15 mouse cellular contexts compared by ENCODE assay signal in genomic region chr2:92519396-92519795, GRCm38 (mm10).
"Had no signal": no experiment of that assay in that cellular context is flagged by ENCODE, and none has a peak within 500 bp of the region (broad histone marks: within the 10 kb centered on the region; RNA-seq: fewer than 3 reads in every experiment).

No protein-coding gene starts in this region.

- H3K4me3 ChIP-seq: limb, embryonic 12.5 days; liver, embryonic 13.5 days; lung, embryonic 15.5 days; midbrain, embryonic 15.5 days had no signal

- ATAC-seq: liver, postnatal 0 days; midbrain, embryonic 15.5 days had no signal

- DNase-seq: kidney, adult 11 months; kidney, adult 9 months; kidney, postnatal 36 days; layer of hippocampus, adult 9-11 months; layer of hippocampus, postnatal 36 days; liver; liver, embryonic 13.5 days; liver, postnatal 0 days; thymus, adult 2 months; thymus, postnatal 25 days had no signal

- H3K27me3 ChIP-seq: limb, embryonic 12.5 days; liver, embryonic 13.5 days; lung, embryonic 15.5 days; midbrain, embryonic 15.5 days had no signal

- H3K9me3 ChIP-seq: limb, embryonic 12.5 days; liver, embryonic 13.5 days; lung, embryonic 15.5 days; midbrain, embryonic 15.5 days had no signal

- H3K36me3 ChIP-seq: limb, embryonic 12.5 days; liver, embryonic 13.5 days; lung, embryonic 15.5 days; midbrain, embryonic 15.5 days had no signal

- H3K4me1 ChIP-seq: limb, embryonic 12.5 days; liver, embryonic 13.5 days; lung, embryonic 15.5 days; midbrain, embryonic 15.5 days had no signal

- H3K27ac ChIP-seq: kidney, postnatal 0 days; limb, embryonic 12.5 days; liver, embryonic 13.5 days; lung, embryonic 15.5 days; midbrain, embryonic 15.5 days; stomach, postnatal 0 days had no signal
